Mouse (Mus musculus) heart, postnatal 0 days (tissue): ENCODE measurements at regions not wholly inside any gene's neighbourhood (a gene's known extent, or its start where the extent isn't known, plus 50 kb on each side); places are given as distances from the start of the nearest gene placed in this dataset.

Source experiments
- CTCF ChIP-seq: IDR thresholded peaks from 2 replicates; pipeline ENCODE4 v1.5.1; 2016; ENCODE audit warnings: antibody characterized with exemption, control low read depth, low read depth
- EP300 ChIP-seq: IDR thresholded peaks from 2 replicates; pipeline ENCODE4 v1.6.1; 2016; ENCODE audit warnings: antibody characterized with exemption, low read depth

DNA sequence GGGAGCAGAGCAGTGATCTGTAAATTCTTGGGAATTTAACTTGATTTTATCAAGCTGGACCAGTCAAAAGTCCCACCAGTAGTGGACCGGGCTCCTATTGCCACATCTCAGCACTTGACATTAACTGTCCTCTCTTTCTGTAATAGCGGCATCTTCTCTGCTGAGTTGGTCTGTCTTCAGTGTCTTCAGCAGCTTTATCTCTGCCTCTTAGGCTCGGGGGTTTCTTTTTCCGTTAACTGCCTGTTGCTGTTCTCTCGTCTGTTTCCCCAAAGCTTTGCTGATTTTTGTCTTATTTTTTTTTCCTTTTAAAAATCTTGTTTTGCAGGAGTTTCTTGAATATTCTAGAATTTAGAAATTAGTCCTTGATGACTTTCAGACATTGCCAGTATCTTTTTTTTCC, 113.3 kb upstream of the Kit start:
- no peak for TF ChIP-seq EP300
- TF ChIP-seq CTCF, result no peak
